Mouse (Mus musculus) bone marrow macrophage, adult 2 months (primary cell): ENCODE measurements around the gene Cyth1. TPM values are rescaled to one million over a fixed set of nuclear protein-coding genes. Genes with fewer than 3 reads are reported as not detected.

Source experiments
- H3K27ac ChIP-seq: 2 replicates; pipeline ENCODE4 v1.5.1; 2012; ENCODE audit warnings: low read depth, low read length; ENCODE audit not compliant: insufficient read depth
- H3K4me1 ChIP-seq: 2 replicates; pipeline ENCODE4 v1.6.1; 2012; ENCODE audit warnings: low read length; ENCODE audit not compliant: control insufficient read depth, insufficient read depth
- H3K4me3 ChIP-seq: 2 replicates; pipeline ENCODE4 v1.5.1; 2012; ENCODE audit warnings: mild to moderate bottlenecking, low read length, moderate library complexity; ENCODE audit not compliant: insufficient read depth
- CTCF ChIP-seq: IDR thresholded peaks from 2 replicates; pipeline ENCODE4 v1.5.1; 2012; ENCODE audit warnings: low read depth, mild to moderate bottlenecking, low read length, moderate library complexity
- POLR2A ChIP-seq: IDR thresholded peaks from 2 replicates; pipeline ENCODE4 v1.6.1; 2012; ENCODE audit warnings: mild to moderate bottlenecking, low read depth, low read length, borderline replicate concordance
- polyA plus RNA-seq: library from polyadenylated mRNA; stranded (reverse); fragments of >200 nt; gene quantifications from 2 replicates; pipeline ENCODE4 v1.2.4, GENCODE M21; 2012; ENCODE audit not compliant: missing spikeins, insufficient read depth, insufficient read length

Cyth1 gene
- polyA plus RNA-seq, 1 experiment: 47.2 TPM

GRCm38 (mm10) chr11:118256371-118256770, 8.0 kb upstream of the Cyth1 start:
- H3K27ac ChIP-seq: no peak overlapping the region
- no peak overlapping the region for H3K4me3 ChIP-seq
- TF ChIP-seq POLR2A (no peak), CTCF (no peak)
- H3K4me1 ChIP-seq: peaks cover 6% of the 10 kb centered on the region

- no peak overlapping the region for H3K4me3 ChIP-seq
- TF ChIP-seq CTCF: no peak
- TF ChIP-seq POLR2A: no peak
- peaks cover 13% of the 10 kb centered on the region for H3K4me1 ChIP-seq
- H3K27ac ChIP-seq: no peak overlapping the region
These were observed 6.0 kb upstream of the Cyth1 start for GRCm38 (mm10) chr11:118254159-118254951.

- Histone ChIP-seq H3K4me1 (peaks cover 19% of the 10 kb centered on the region), H3K27ac (no peak overlapping the region), H3K4me3 (no peak overlapping the region)
- TF ChIP-seq POLR2A: no peak
- no peak for TF ChIP-seq CTCF
These were observed 5.2 kb upstream of the Cyth1 start for GRCm38 (mm10) chr11:118253447-118254158.

GRCm38 (mm10) chr11:118249012-118249383, 606 bp upstream of the Cyth1 start:
- H3K27ac ChIP-seq: peak overlapping the region; percentile 79
- H3K4me3 ChIP-seq: peak overlapping the region; percentile 47
- H3K4me1 ChIP-seq: peaks cover 25% of the 10 kb centered on the region
- TF ChIP-seq POLR2A (no peak), CTCF (no peak)

- H3K4me1 ChIP-seq: peaks cover 25% of the 10 kb centered on the region
- H3K4me3 ChIP-seq: peak overlapping the region; percentile 87
- TF ChIP-seq POLR2A: no peak
- no peak overlapping the region for H3K27ac ChIP-seq
These were observed 865 bp downstream of the Cyth1 start for GRCm38 (mm10) chr11:118247359-118248095.

GRCm38 (mm10) chr11:118246724-118247123, 1.7 kb downstream of the Cyth1 start:
- peaks cover 25% of the 10 kb centered on the region for H3K4me1 ChIP-seq
- no peak overlapping the region for H3K27ac ChIP-seq
- TF ChIP-seq CTCF (no peak), POLR2A (no peak)
- H3K4me3 ChIP-seq: no peak overlapping the region

GRCm38 (mm10) chr11:118245130-118245529, 3.3 kb downstream of the Cyth1 start:
- TF ChIP-seq CTCF (no peak), POLR2A (no peak)
- Histone ChIP-seq H3K4me3 (no peak overlapping the region), H3K27ac (no peak overlapping the region), H3K4me1 (peaks cover 25% of the 10 kb centered on the region)

GRCm38 (mm10) chr11:118243627-118244261, 4.6 kb downstream of the Cyth1 start:
- Histone ChIP-seq H3K27ac (no peak overlapping the region), H3K4me3 (no peak overlapping the region), H3K4me1 (peaks cover 13% of the 10 kb centered on the region)
- no peak for TF ChIP-seq POLR2A
- TF ChIP-seq CTCF: no peak

GRCm38 (mm10) chr11:118242506-118242905, 5.9 kb downstream of the Cyth1 start:
- Histone ChIP-seq H3K27ac (no peak overlapping the region), H3K4me3 (no peak overlapping the region), H3K4me1 (peaks cover 18% of the 10 kb centered on the region)
- TF ChIP-seq POLR2A (no peak), CTCF (no peak)
